Mouse (Mus musculus) neural tube, embryonic 10.5 days (tissue): ENCODE data around the gene Ccz1.

Experiments used
- DNase-seq: peaks from one replicate; pipeline ENCODE4 v3.0.0-alpha.2; 2017; ENCODE audit warnings: low spot score; ENCODE audit errors: extremely low spot score

The Ccz1 gene

GRCm38 (mm10) chr5:143943231-143944125 is 71.2 kb downstream of the Ccz1 start:
- no peak for DNase-seq

- no peak for DNase-seq
Measured at GRCm38 (mm10) chr5:143941588-143941987, 73.1 kb downstream of the Ccz1 start.
